Mouse (Mus musculus): ENCODE data around the gene Nsmf. TPM values are rescaled to one million over a fixed set of nuclear protein-coding genes. Genes with fewer than 3 reads are reported as not detected.

Gene Nsmf
- polyA plus RNA-seq, 1 experiment from 2014 or later: 71.7 TPM

DNA sequence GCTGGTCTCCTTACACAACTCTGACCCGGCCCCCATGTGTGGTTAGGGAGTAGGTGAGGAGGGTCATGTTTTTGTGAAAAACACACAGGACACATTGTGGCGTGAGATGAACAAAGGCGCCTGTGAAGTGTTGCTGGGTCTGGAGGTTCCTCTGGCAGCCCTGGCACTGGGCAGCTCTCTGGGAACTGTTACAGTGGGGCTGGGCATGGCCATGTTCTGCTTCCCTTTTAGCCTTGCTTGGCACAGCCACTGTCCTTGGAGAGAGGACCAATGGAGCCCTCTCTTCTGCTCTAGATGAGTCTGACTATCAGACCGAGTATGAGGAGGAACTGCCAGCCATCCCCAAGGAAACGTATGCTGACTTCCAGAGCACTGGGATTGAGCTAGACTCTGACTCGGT is 1.1 kb upstream of the Nsmf start:
- Histone ChIP-seq H3K27me3 (ENCODE audit: control insufficient read depth, insufficient read depth, low read depth, low read length) (no peaks in the 10 kb centered on the region), H3K4me3 (ENCODE audit: low read length) (no peak overlapping the region), H3K4me1 (replicated peaks; ENCODE audit: control insufficient read depth, insufficient read depth, low read length) (peaks cover 10% of the 10 kb centered on the region), H3K9ac (ENCODE audit: low read length) (no peak overlapping the region), H3K9me3 (ENCODE audit: control insufficient read depth, low read length) (no peaks in the 10 kb centered on the region), H3K27ac (ENCODE audit: low read length) (no peak overlapping the region), H3K4me2 (ENCODE audit: low read depth, low read length) (no peak overlapping the region), H3K36me3 (ENCODE audit: control insufficient read depth, insufficient read depth, low read length) (no peaks in the 10 kb centered on the region)
- no peak for ATAC-seq (ENCODE audit: low read depth)
- 91% methylated on average over 6 of the region's 6 CpGs for WGBS

DNA sequence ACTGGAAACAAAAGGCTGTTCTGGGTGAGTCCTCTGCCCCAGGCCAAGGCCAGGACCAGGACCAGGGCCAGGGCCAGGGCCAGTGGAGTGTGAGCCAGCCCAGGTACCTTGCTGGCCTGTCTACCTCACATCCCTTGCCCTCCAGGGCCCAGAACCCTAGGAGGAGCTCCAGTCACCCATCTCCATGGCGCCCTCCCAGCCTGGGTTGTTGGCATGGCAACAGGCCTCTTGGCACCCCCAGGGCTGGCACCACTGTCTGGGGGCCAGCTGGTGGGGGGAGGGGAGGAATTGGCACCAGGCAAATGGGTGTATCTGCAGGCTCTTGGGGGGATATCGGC is 882 bp downstream of the Nsmf start:
- Histone ChIP-seq H3K4me1 (replicated peaks; ENCODE audit: control insufficient read depth, insufficient read depth, low read length) (peaks cover 10% of the 10 kb centered on the region), H3K4me3 (ENCODE audit: low read length) (peak overlapping the region; percentile 87), H3K9ac (ENCODE audit: low read length) (peak overlapping the region; percentile 83), H3K36me3 (ENCODE audit: control insufficient read depth, insufficient read depth, low read length) (no peaks in the 10 kb centered on the region; the same call in 1 of the 2 replicates), H3K9me3 (ENCODE audit: control insufficient read depth, low read length) (no peaks in the 10 kb centered on the region), H3K27ac (ENCODE audit: low read length) (no peak overlapping the region), H3K27me3 (ENCODE audit: control insufficient read depth, insufficient read depth, low read depth, low read length) (no peaks in the 10 kb centered on the region), H3K4me2 (ENCODE audit: low read depth, low read length) (peak overlapping the region; percentile 87)
- ATAC-seq (ENCODE audit: low read depth): 0 out of 2 replicates have a peak, but pooled peaks have one; percentile 8
- 54% methylated on average over 2 of the region's 2 CpGs for WGBS

DNA sequence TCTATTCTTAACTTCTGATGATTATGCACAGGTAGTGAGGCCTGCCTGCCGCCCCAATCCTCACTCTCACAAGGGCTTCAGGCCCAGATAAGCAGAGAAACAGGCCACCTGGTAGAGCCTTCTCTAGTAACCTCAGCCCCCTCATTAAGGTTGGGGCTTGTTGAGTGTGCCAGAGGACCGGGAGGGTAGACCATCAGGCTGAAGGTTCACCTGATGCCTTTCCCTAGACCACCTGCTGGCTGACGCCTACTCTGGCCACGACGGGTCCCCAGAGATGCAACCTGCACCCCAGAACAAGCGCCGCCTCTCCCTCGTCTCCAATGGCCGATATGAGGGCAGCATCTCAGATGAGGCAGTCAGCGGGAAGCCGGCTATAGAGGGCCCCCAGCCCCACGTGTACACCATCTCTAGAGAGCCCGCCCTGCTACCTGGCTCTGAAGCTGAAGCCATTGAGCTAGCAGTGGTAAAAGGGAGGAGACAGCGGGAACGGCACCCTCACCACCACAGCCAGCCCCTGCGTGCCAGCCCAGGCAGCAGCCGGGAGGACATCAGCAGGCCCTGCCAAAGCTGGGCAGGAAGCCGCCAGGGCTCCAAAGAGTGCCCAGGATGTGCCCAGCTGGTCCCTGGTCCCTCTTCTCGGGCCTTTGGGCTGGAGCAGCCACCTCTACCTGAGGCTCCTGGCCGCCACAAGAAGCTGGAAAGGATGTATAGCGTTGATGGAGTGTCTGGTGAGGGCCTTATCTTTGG is 1.4 kb downstream of the Nsmf start:
- WGBS: 88% methylated on average over 21 of the region's 21 CpGs
- peak overlapping the region; percentile 87 for H3K4me2 ChIP-seq (ENCODE audit: low read depth, low read length)
- ATAC-seq (ENCODE audit: low read depth): no peak
- H3K36me3 ChIP-seq (ENCODE audit: control insufficient read depth, insufficient read depth, low read length): no peaks in the 10 kb centered on the region; the same call in 1 of the 2 replicates
- no peak overlapping the region for H3K27ac ChIP-seq (ENCODE audit: low read length)
- peaks cover 10% of the 10 kb centered on the region for H3K4me1 ChIP-seq (replicated peaks; ENCODE audit: control insufficient read depth, insufficient read depth, low read length)
- no peaks in the 10 kb centered on the region for H3K9me3 ChIP-seq (ENCODE audit: control insufficient read depth, low read length)
- H3K27me3 ChIP-seq (ENCODE audit: control insufficient read depth, insufficient read depth, low read depth, low read length): no peaks in the 10 kb centered on the region
- peak overlapping the region; percentile 83 for H3K9ac ChIP-seq (ENCODE audit: low read length)
- peak overlapping the region; percentile 87; the same call in 1 of the 2 replicates for H3K4me3 ChIP-seq (ENCODE audit: low read length)

DNA sequence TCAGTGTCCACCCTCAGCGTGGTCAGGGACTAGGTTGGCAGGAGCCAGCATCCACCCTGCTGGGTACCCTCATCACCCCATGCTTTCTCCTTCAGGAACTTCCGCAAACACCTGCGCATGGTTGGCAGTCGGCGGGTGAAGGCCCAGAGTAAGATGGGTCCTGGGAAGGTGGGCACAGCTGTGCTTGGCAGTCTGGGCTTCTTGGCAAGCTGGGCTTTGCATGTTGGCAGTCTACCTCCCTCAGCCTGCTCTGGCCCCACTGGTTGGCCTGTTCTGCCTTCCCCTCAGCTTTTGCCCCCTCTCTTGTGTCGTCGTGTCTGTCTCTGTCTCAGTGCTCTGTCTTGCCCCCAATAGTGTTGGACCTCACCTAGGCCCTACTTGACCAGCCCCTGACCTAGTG is 4.8 kb downstream of the Nsmf start:
- Histone ChIP-seq H3K4me3 (ENCODE audit: low read length) (no peak overlapping the region), H3K9me3 (ENCODE audit: control insufficient read depth, low read length) (no peaks in the 10 kb centered on the region), H3K9ac (ENCODE audit: low read length) (no peak overlapping the region), H3K27me3 (ENCODE audit: control insufficient read depth, insufficient read depth, low read depth, low read length) (no peaks in the 10 kb centered on the region), H3K4me1 (replicated peaks; ENCODE audit: control insufficient read depth, insufficient read depth, low read length) (peaks cover 10% of the 10 kb centered on the region), H3K4me2 (ENCODE audit: low read depth, low read length) (no peak overlapping the region), H3K36me3 (ENCODE audit: control insufficient read depth, insufficient read depth, low read length) (no peaks in the 10 kb centered on the region; the same call in 1 of the 2 replicates), H3K27ac (ENCODE audit: low read length) (no peak overlapping the region)
- WGBS: 93% methylated on average over 7 of the region's 7 CpGs
- ATAC-seq (ENCODE audit: low read depth): no peak

DNA sequence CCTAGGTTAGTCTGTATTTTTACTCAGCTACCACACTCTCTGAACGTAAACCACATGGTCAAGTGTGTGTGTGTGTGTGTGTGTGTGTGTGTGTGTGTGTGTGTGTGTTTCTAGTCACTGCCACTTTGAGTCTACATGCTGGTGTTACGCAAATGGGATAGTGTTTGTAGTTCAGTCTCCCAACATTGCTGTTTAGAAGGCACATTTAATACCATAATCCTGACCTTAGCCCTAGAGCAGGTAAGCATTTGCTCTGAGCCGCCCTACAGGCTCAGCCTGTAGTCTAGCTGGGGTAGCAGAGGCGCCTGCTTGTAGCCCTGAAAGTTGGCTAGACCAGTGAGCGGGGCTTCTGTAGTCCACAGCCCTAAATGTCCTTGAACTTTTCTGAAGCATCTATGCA is 9.4 kb downstream of the Nsmf start:
- Histone ChIP-seq H3K36me3 (ENCODE audit: control insufficient read depth, insufficient read depth, low read length) (no peaks in the 10 kb centered on the region), H3K4me3 (ENCODE audit: low read length) (no peak overlapping the region), H3K27ac (ENCODE audit: low read length) (no peak overlapping the region), H3K4me2 (ENCODE audit: low read depth, low read length) (no peak overlapping the region), H3K9ac (ENCODE audit: low read length) (no peak overlapping the region), H3K27me3 (ENCODE audit: control insufficient read depth, insufficient read depth, low read depth, low read length) (no peaks in the 10 kb centered on the region), H3K4me1 (replicated peaks; ENCODE audit: control insufficient read depth, insufficient read depth, low read length) (no peaks in the 10 kb centered on the region), H3K9me3 (ENCODE audit: control insufficient read depth, low read length) (no peaks in the 10 kb centered on the region)
- ATAC-seq (ENCODE audit: low read depth): no peak
- WGBS: 89% methylated on average over 5 of the region's 5 CpGs

DNA sequence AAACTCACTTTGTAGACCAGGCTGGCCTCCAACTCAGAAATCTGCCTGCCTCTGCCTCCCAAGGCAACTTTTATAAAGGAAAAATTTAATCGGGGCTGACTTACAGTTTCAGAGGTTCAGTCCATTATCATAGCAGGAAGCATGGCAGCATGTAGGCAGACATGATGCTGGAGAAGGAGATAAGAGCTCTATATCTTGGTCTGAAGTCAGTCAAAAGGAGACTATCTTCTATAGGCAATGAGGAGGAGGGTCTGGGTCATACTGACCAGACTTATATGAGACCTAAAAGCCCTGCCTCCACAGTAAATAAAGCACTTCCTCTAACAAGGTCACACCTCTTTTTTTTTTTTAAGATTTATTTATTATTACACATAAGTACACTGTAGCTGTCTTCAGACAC is 10.1 kb downstream of the Nsmf start:
- no peak for ATAC-seq (ENCODE audit: low read depth)
- no peak overlapping the region for H3K9ac ChIP-seq (ENCODE audit: low read length)
- H3K27ac ChIP-seq (ENCODE audit: low read length): no peak overlapping the region
- no peaks in the 10 kb centered on the region for H3K36me3 ChIP-seq (ENCODE audit: control insufficient read depth, insufficient read depth, low read length)
- no peak overlapping the region for H3K4me2 ChIP-seq (ENCODE audit: low read depth, low read length)
- no peaks in the 10 kb centered on the region for H3K9me3 ChIP-seq (ENCODE audit: control insufficient read depth, low read length)
- no peaks in the 10 kb centered on the region for H3K4me1 ChIP-seq (replicated peaks; ENCODE audit: control insufficient read depth, insufficient read depth, low read length)
- no peak overlapping the region for H3K4me3 ChIP-seq (ENCODE audit: low read length)
- 97% methylated on average over 1 of the region's 1 CpGs for WGBS
- H3K27me3 ChIP-seq (ENCODE audit: control insufficient read depth, insufficient read depth, low read depth, low read length): no peaks in the 10 kb centered on the region

DNA sequence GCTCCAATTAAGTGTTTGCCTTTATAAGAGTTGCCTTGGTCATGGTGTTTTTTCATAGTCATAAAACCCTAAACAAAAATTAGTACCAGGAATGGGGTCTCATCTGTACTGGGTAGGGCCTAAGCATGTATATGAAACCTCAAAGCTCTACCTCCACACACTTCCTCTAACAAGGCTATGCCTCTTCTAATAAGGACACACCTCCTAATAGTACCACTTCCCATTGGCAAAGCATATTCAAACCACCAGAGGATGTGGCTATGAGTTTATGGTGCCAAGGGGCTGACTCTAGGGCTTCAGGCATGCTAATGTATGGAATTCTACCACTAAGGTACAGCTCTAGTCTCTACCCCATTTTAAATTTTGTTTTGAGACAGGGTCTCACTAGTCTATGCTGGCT is 11.4 kb downstream of the Nsmf start:
- H3K9me3 ChIP-seq (ENCODE audit: control insufficient read depth, low read length): no peaks in the 10 kb centered on the region
- no peaks in the 10 kb centered on the region for H3K27me3 ChIP-seq (ENCODE audit: control insufficient read depth, insufficient read depth, low read depth, low read length)
- no peak overlapping the region for H3K4me2 ChIP-seq (ENCODE audit: low read depth, low read length)
- no peak for ATAC-seq (ENCODE audit: low read depth)
- H3K4me3 ChIP-seq (ENCODE audit: low read length): no peak overlapping the region
- H3K36me3 ChIP-seq (ENCODE audit: control insufficient read depth, insufficient read depth, low read length): no peaks in the 10 kb centered on the region
- H3K27ac ChIP-seq (ENCODE audit: low read length): no peak overlapping the region
- H3K9ac ChIP-seq (ENCODE audit: low read length): no peak overlapping the region
- no peaks in the 10 kb centered on the region for H3K4me1 ChIP-seq (replicated peaks; ENCODE audit: control insufficient read depth, insufficient read depth, low read length)

DNA sequence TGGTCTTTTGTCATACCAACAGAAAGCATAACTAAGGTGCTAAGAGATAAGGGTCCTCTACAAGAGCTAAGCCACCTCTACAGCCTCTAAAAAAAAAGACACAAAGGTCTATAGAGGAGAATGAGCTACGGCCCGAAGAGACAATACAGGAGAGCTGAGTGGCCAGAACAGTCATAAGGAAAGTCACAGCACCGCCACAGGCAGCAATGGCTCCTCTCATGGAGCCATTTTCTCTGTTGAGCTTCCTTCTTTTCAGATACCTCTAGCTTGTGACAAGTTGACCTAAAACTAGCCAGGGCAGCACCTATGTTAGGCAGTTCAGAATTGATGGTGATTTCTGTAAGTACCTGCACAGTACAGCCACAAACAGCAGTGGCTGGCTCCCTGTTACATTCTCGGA is 12.4 kb downstream of the Nsmf start:
- H3K27ac ChIP-seq (ENCODE audit: low read length): no peak overlapping the region

DNA sequence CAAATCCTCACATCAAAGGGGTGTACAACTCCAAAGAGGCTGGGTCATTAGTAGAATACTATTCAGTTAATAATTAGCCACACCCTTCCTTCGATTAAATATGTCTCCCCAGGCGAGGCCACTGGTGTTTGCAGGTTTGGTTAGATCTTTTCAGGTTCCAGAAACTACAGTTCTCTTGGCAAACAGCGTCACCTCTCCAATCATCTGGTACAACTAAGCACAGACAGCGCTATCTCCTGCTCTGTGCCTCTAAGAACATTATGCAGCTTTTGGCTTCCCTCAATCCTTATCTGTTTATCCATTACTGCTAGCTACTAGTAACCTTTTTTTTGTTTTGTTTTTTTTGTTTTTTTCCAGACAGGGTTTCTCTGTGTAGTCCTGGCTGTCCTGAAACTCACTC is 15.4 kb downstream of the Nsmf start:
- ATAC-seq (ENCODE audit: low read depth): no peak
- 60% methylated on average over 4 of the region's 4 CpGs for WGBS
- no peaks in the 10 kb centered on the region for H3K9me3 ChIP-seq (ENCODE audit: control insufficient read depth, low read length)

More for the DNA sequence above, 12.4 kb downstream of the Nsmf start:
- no peak overlapping the region for H3K4me3 ChIP-seq (ENCODE audit: low read length)
- no peaks in the 10 kb centered on the region for H3K4me1 ChIP-seq (replicated peaks; ENCODE audit: control insufficient read depth, insufficient read depth, low read length)
- H3K4me2 ChIP-seq (ENCODE audit: low read depth, low read length): no peak overlapping the region
- no peaks in the 10 kb centered on the region for H3K9me3 ChIP-seq (ENCODE audit: control insufficient read depth, low read length)
- 83% methylated on average over 4 of the region's 4 CpGs for WGBS
- no peaks in the 10 kb centered on the region for H3K27me3 ChIP-seq (ENCODE audit: control insufficient read depth, insufficient read depth, low read depth, low read length)
- H3K9ac ChIP-seq (ENCODE audit: low read length): no peak overlapping the region
- ATAC-seq (ENCODE audit: low read depth): no peak
- H3K36me3 ChIP-seq (ENCODE audit: control insufficient read depth, insufficient read depth, low read length): no peaks in the 10 kb centered on the region

DNA sequence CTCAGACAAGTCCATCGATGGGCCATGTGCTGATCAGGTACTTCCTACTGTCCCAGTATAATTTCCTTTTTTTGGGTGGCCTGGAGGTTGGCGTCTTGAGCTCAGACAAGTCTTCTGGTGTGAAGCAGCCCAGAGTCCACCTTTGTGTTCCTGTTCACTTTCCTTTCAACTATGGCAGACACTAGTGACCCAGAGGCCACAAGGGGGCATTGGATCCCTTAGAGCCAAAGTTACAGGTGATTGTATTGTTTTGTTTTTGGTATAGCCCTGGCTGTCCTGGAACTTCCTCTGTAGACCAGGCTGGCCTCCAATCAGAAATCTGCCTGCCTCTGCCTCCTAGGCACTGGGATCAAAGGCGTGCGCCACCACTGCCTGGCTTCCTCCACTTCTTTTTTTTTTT is 18.2 kb downstream of the Nsmf start:
- H3K27me3 ChIP-seq (ENCODE audit: control insufficient read depth, insufficient read depth, low read depth, low read length): no peaks in the 10 kb centered on the region
- H3K27ac ChIP-seq (ENCODE audit: low read length): no peak overlapping the region
- no peaks in the 10 kb centered on the region for H3K9me3 ChIP-seq (ENCODE audit: control insufficient read depth, low read length)
- no peak overlapping the region for H3K9ac ChIP-seq (ENCODE audit: low read length)
- WGBS: 88% methylated on average over 4 of the region's 4 CpGs
- no peaks in the 10 kb centered on the region for H3K36me3 ChIP-seq (ENCODE audit: control insufficient read depth, insufficient read depth, low read length)
- no peak overlapping the region for H3K4me3 ChIP-seq (ENCODE audit: low read length)
- H3K4me1 ChIP-seq (replicated peaks; ENCODE audit: control insufficient read depth, insufficient read depth, low read length): no peaks in the 10 kb centered on the region
- ATAC-seq (ENCODE audit: low read depth): no peak
- H3K4me2 ChIP-seq (ENCODE audit: low read depth, low read length): no peak overlapping the region

More for the DNA sequence above, 15.4 kb downstream of the Nsmf start:
- no peak overlapping the region for H3K27ac ChIP-seq (ENCODE audit: low read length)
- no peaks in the 10 kb centered on the region for H3K36me3 ChIP-seq (ENCODE audit: control insufficient read depth, insufficient read depth, low read length)
- H3K9ac ChIP-seq (ENCODE audit: low read length): no peak overlapping the region
- H3K27me3 ChIP-seq (ENCODE audit: control insufficient read depth, insufficient read depth, low read depth, low read length): no peaks in the 10 kb centered on the region
- H3K4me1 ChIP-seq (replicated peaks; ENCODE audit: control insufficient read depth, insufficient read depth, low read length): no peaks in the 10 kb centered on the region
- H3K4me3 ChIP-seq (ENCODE audit: low read length): no peak overlapping the region
- no peak overlapping the region for H3K4me2 ChIP-seq (ENCODE audit: low read depth, low read length)
